Mouse (Mus musculus) CH12.LX (cell line): ENCODE results near the gene Stap2. TPM values are rescaled to one million over a fixed set of nuclear protein-coding genes. Genes with fewer than 3 reads are reported as not detected.

Experiments
- DNase-seq: peaks from one replicate; pipeline ENCODE4 v3.0.0-alpha.2; 2013; ENCODE audit errors: extremely low read depth
- H3K27ac ChIP-seq: 2 replicates; pipeline ENCODE4 v1.5.1; 2012; ENCODE audit warnings: low read depth, mild to moderate bottlenecking, control low read depth, moderate library complexity; ENCODE audit not compliant: insufficient read depth
- H3K27me3 ChIP-seq: replicated peaks from 2 replicates; pipeline ENCODE3; 2012; ENCODE audit warnings: inconsistent platforms
- H3K36me3 ChIP-seq, 2 experiments: replicated peaks in 1 of 2; 2 replicates each; pipeline versions ENCODE3 to v1.6.1; 2012; ENCODE audit warnings: inconsistent platforms in 1 of 2, low read length in 1 of 2, mild to moderate bottlenecking in 1 of 2, mixed read lengths in 1 of 2, moderate library complexity in 1 of 2; ENCODE audit not compliant: control insufficient read depth in 1 of 2, insufficient read depth in 1 of 2
- H3K4me1 ChIP-seq, 2 experiments: 2 replicates each; pipeline ENCODE4 v1.6.1; 2012; ENCODE audit warnings: inconsistent platforms in 1 of 2, moderate library complexity in 1 of 2; ENCODE audit not compliant: insufficient read depth in 2 of 2, control insufficient read depth in 1 of 2
- H3K4me2 ChIP-seq: 2 replicates; pipeline ENCODE4 v1.6.1; 2012; ENCODE audit warnings: low read depth, mild to moderate bottlenecking, control low read depth; ENCODE audit not compliant: poor library complexity, insufficient read depth, severe bottlenecking
- H3K4me3 ChIP-seq, 3 experiments: fragments of 150-350 bp in 1 of 3; sonication (generic) in 1 of 3; replicated peaks in 1 of 3; 2 replicates each; pipeline versions ENCODE3 to v1.5.1; 2011 to 2012; ENCODE audit warnings: low read depth in 2 of 3, low read length in 2 of 3, mild to moderate bottlenecking in 2 of 3, moderate library complexity in 2 of 3, control low read depth in 1 of 3, improper control_type of control experiment in 1 of 3, inconsistent platforms in 1 of 3, mixed read lengths in 1 of 3; ENCODE audit not compliant: poor library complexity in 1 of 3
- H3K79me2 ChIP-seq: replicated peaks from 2 replicates; pipeline ENCODE4 v1.6.1; 2012; ENCODE audit warnings: mild to moderate bottlenecking, moderate library complexity; ENCODE audit not compliant: control insufficient read depth, poor library complexity, insufficient read depth, severe bottlenecking; ENCODE audit errors: extremely low read depth
- H3K9ac ChIP-seq: 2 replicates; pipeline ENCODE4 v1.6.1; 2012; ENCODE audit warnings: low read depth, mild to moderate bottlenecking, control low read depth, moderate library complexity; ENCODE audit not compliant: insufficient read depth
- H3K9me3 ChIP-seq: replicated peaks from 2 replicates; pipeline ENCODE3; 2012; ENCODE audit warnings: low read length, inconsistent platforms, mixed read lengths
- CHD2 ChIP-seq: IDR thresholded peaks from 2 replicates; pipeline ENCODE4 v1.6.1; 2011; ENCODE audit warnings: low read length, improper control_type of control experiment
- E2F4 ChIP-seq: IDR thresholded peaks from 2 replicates; pipeline ENCODE4 v1.6.1; 2011; ENCODE audit warnings: low read depth, low read length, improper control_type of control experiment; ENCODE audit not compliant: insufficient replicate concordance
- ETS1 ChIP-seq: conservative IDR thresholded peaks from 2 replicates; pipeline ENCODE4 v1.6.1; 2012; ENCODE audit warnings: low read depth, mild to moderate bottlenecking, inconsistent platforms, low read length, improper control_type of control experiment, moderate library complexity
- GABPA ChIP-seq: IDR thresholded peaks from 2 replicates; pipeline ENCODE4 v1.6.1; 2012; ENCODE audit warnings: low read depth, low read length, improper control_type of control experiment, inconsistent platforms; ENCODE audit not compliant: insufficient replicate concordance
- IRF4 ChIP-seq: IDR thresholded peaks from 2 replicates; pipeline ENCODE4 v1.6.1; 2014; ENCODE audit warnings: low read depth, mild to moderate bottlenecking, inconsistent platforms, low read length, improper control_type of control experiment
- JUN ChIP-seq: IDR thresholded peaks from 2 replicates; pipeline ENCODE4 v1.6.1; 2011; ENCODE audit warnings: low read depth, mild to moderate bottlenecking, low read length, improper control_type of control experiment, moderate library complexity; ENCODE audit not compliant: insufficient read depth
- MAX ChIP-seq: IDR thresholded peaks from 2 replicates; pipeline ENCODE4 v1.6.1; 2011; ENCODE audit warnings: low read length, improper control_type of control experiment
- MAZ ChIP-seq: IDR thresholded peaks from 2 replicates; pipeline ENCODE4 v1.6.1; 2012; ENCODE audit warnings: low read depth, mild to moderate bottlenecking, inconsistent platforms, low read length, improper control_type of control experiment, moderate library complexity
- MXI1 ChIP-seq: IDR thresholded peaks from 2 replicates; pipeline ENCODE4 v1.6.1; 2011; ENCODE audit warnings: mild to moderate bottlenecking, low read depth, low read length, improper control_type of control experiment
- MYC ChIP-seq: IDR thresholded peaks from 2 replicates; pipeline ENCODE4 v1.6.1; 2011; ENCODE audit warnings: low read depth, mild to moderate bottlenecking, improper control_type of control experiment, low read length
- NELFE ChIP-seq: IDR thresholded peaks from 2 replicates; pipeline ENCODE4 v1.6.1; 2011; ENCODE audit warnings: low read depth, low read length, improper control_type of control experiment
- POLR2A ChIP-seq: IDR thresholded peaks from 2 replicates; pipeline ENCODE4 v1.6.1; 2011; ENCODE audit warnings: low read depth, mild to moderate bottlenecking, improper control_type of control experiment, low read length
- POLR2AphosphoS2 ChIP-seq: IDR thresholded peaks from 2 replicates; pipeline ENCODE4 v1.6.1; 2011; ENCODE audit warnings: low read depth, low read length, improper control_type of control experiment
- RAD21 ChIP-seq: IDR thresholded peaks from 2 replicates; pipeline ENCODE4 v1.6.1; 2011; ENCODE audit warnings: low read depth, mild to moderate bottlenecking, low read length, improper control_type of control experiment, moderate library complexity
- RCOR1 ChIP-seq: conservative IDR thresholded peaks from 2 replicates; pipeline ENCODE4 v1.6.1; 2012; ENCODE audit warnings: low read depth, mild to moderate bottlenecking, inconsistent platforms, low read length, improper control_type of control experiment
- SMC3 ChIP-seq: IDR thresholded peaks from 2 replicates; pipeline ENCODE4 v1.6.1; 2011; ENCODE audit warnings: low read depth, low read length, improper control_type of control experiment
- TCF12 ChIP-seq: IDR thresholded peaks from 2 replicates; pipeline ENCODE4 v1.6.1; 2014; ENCODE audit warnings: low read depth, mild to moderate bottlenecking, inconsistent platforms, low read length, improper control_type of control experiment
- UBTF ChIP-seq: IDR thresholded peaks from 2 replicates; pipeline ENCODE4 v1.6.1; 2012; ENCODE audit warnings: low read depth, mild to moderate bottlenecking, inconsistent platforms, low read length, improper control_type of control experiment, moderate library complexity
- USF2 ChIP-seq: conservative IDR thresholded peaks from 2 replicates; pipeline ENCODE4 v1.6.1; 2011; ENCODE audit warnings: low read depth, low read length, improper control_type of control experiment
- ZKSCAN1 ChIP-seq: IDR thresholded peaks from 2 replicates; pipeline ENCODE4 v1.6.1; 2012; ENCODE audit warnings: low read depth, inconsistent platforms, low read length, improper control_type of control experiment, borderline replicate concordance
- ZNF384 ChIP-seq: IDR thresholded peaks from 2 replicates; pipeline ENCODE4 v1.6.1; 2012; ENCODE audit warnings: low read depth, low read length, improper control_type of control experiment, inconsistent platforms
- dilution Hi-C: fragments of 300-500 bp; cut with MboI; formaldehyde crosslinking; loops from 2 replicates; pipeline ENCODE4 v1.14.3; 2020; ENCODE audit warnings: low sequenced_read_pairs; ENCODE audit not compliant: extremely low pct_unique_long_range_greater_than_20kb, extremely low pct_ligation_motif_present
- in situ Hi-C: fragments of 300-500 bp; cut with MboI; formaldehyde crosslinking; loops from 3 replicates; pipeline ENCODE4 v1.14.3; 2019; ENCODE audit warnings: low sequenced_read_pairs, low pct_ligation_motif_present, low pct_unique_long_range_greater_than_20kb, mixed read lengths
- polyA plus RNA-seq: library from polyadenylated mRNA; unstranded; fragments of >175 nt; gene quantifications from 2 replicates; pipeline ENCODE4 v1.2.1, GENCODE M21; 2012; ENCODE audit warnings: low read depth; ENCODE audit not compliant: insufficient read length
- total RNA-seq, 2 experiments: library from RNA; depleted of rRNA; stranded (reverse); fragments of 300-350 nt in 1 of 2; fragments of >200 nt in 1 of 2; gene quantifications; 2 replicates each; pipeline ENCODE4 v1.2.3; 2012 to 2014

The Stap2 gene
- total and polyA plus RNA-seq, 3 experiments: 0.51 to 3.2 (median 0.52) TPM

DNA sequence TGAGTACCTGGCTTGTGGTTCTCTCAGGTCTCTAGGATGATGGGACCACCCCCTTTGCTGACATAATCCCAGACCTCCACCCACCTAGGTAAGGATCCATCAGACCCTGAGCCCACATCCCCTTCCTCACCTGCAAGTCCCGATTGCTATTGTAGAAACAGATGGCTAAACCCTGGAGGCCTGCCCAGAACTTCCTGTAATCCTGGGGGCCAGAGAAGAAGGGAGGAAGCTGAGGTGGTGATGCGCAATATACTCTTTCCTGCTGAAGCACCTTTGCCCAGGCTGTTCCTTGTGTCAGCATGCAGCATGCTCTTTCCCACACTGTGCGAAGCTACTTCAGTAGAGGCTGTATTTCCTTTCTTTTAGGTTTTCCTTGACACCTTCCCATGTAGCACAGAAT is 2.4 kb downstream of the Stap2 start:
- H3K4me2 ChIP-seq: no peak overlapping the region
- dilution Hi-C loops: no loop called here
- no peak overlapping the region for H3K9ac ChIP-seq
- in situ Hi-C loops: no loop called here
- H3K4me3 ChIP-seq: no peak overlapping the region
- peaks cover 3 to 13% of the 10 kb centered on the region in 2 experiments for H3K4me1 ChIP-seq
- no peak overlapping the region for H3K27ac ChIP-seq
- H3K79me2 ChIP-seq: no peaks in the 10 kb centered on the region
- no peak for DNase-seq
- peaks cover 5% of the 10 kb centered on the region for H3K27me3 ChIP-seq
- no peaks in the 10 kb centered on the region for H3K36me3 ChIP-seq
- TF ChIP-seq MYC (no peak), E2F4 (no peak), POLR2A (no peak), MAZ (no peak), USF2 (no peak), MXI1 (no peak), NELFE (no peak), IRF4 (no peak)
- H3K9me3 ChIP-seq: peaks cover 3% of the 10 kb centered on the region

- Histone ChIP-seq H3K79me2 (no peaks in the 10 kb centered on the region), H3K27me3 (peaks cover 26% of the 10 kb centered on the region), H3K4me2 (no peak overlapping the region), H3K36me3 (no peaks in the 10 kb centered on the region), H3K27ac (no peak overlapping the region), H3K4me1 (peaks cover 0 to under 1% of the 10 kb centered on the region in 2 experiments; a peak in 2 of 4 replicates), H3K9me3 (peaks cover 11% of the 10 kb centered on the region), H3K4me3 (no peak overlapping the region), H3K9ac (no peak overlapping the region)
- DNase-seq: no peak
- dilution Hi-C loops (no loop called here), in situ Hi-C loops (no loop called here)
- TF ChIP-seq TCF12: no peak
- no peak for TF ChIP-seq E2F4
- no peak for TF ChIP-seq MAX
- TF ChIP-seq MAZ: no peak
- TF ChIP-seq POLR2A: no peak
- TF ChIP-seq RAD21: no peak
- no peak for TF ChIP-seq RCOR1
- no peak for TF ChIP-seq POLR2AphosphoS2
- TF ChIP-seq ZNF384: no peak
- no peak for TF ChIP-seq ETS1
- TF ChIP-seq ZKSCAN1: no peak
- TF ChIP-seq CHD2: no peak
- TF ChIP-seq JUN: no peak
- TF ChIP-seq UBTF: no peak
- TF ChIP-seq SMC3: no peak
- no peak for TF ChIP-seq GABPA
- TF ChIP-seq NELFE: no peak
These were observed 5.4 kb downstream of the Stap2 start for GRCm38 (mm10) chr17:55999794-56000499.
